Mouse (Mus musculus): Measurements from ENCODE around the gene Olfr373. TPM values are rescaled to one million over a fixed set of nuclear protein-coding genes. Genes with fewer than 3 reads are reported as not detected.

Gene Olfr373
- polyA plus RNA-seq, 1 experiment: not detected

DNA sequence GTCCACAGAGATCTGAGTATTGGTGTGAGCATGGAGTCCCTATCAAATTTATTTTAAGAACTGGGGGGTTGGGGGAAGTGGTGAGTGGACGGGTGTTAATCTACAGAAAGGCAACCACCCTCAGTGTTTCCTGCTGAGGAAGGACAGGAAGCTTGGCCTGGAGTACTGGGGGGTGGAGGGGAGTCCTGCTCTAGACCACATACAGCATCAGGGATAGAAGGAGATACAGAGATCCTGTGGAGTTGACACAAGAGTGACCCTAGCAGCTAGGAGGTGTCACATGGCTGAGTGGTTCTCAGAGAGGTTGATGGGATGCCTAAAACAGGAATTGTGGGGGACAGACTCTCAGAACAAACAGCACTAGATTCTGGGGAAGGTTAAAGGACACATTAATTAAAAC, 50.5 kb downstream of the Olfr373 start:
- no peak for DNase-seq (ENCODE audit: low read depth)

DNA sequence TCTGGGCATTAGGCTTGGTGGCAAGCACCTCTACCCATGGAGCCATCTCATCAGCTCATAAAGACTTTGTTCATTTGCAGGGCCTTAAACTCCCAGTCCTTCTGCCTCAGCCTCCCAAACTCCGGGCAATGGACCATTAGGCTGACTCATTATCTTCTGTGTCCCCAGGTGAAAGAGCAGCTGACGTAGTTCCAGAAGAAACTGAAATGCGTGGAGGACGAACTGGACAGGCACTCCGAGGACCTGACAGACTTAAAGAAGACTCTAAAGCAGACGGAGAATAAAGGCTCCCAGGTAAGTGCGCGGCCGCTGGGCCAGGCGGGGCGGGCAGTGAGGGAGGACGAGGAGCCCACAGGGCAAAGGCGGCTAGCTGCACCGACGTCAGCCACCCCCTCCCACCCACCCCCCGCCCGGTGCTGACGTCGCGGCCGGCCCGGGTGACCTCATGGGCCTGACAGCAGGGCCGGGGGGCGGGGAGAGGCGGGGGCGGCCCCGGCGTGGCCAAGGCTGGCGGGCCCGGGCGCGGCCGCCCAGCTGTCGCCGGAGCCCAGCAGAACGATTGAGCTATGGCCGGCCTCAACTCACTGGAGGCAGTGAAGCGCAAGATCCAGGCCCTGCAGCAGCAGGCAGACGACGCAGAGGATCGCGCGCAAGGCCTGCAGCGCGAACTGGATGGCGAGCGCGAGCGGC, 51.9 kb downstream of the Olfr373 start, which contains the start of gene Tpm4:
Gene Tpm4, plus strand, starts transcription at position 220 of the 690 bp plus-strand sequence.
- no peak for DNase-seq (ENCODE audit: low read depth)

DNA sequence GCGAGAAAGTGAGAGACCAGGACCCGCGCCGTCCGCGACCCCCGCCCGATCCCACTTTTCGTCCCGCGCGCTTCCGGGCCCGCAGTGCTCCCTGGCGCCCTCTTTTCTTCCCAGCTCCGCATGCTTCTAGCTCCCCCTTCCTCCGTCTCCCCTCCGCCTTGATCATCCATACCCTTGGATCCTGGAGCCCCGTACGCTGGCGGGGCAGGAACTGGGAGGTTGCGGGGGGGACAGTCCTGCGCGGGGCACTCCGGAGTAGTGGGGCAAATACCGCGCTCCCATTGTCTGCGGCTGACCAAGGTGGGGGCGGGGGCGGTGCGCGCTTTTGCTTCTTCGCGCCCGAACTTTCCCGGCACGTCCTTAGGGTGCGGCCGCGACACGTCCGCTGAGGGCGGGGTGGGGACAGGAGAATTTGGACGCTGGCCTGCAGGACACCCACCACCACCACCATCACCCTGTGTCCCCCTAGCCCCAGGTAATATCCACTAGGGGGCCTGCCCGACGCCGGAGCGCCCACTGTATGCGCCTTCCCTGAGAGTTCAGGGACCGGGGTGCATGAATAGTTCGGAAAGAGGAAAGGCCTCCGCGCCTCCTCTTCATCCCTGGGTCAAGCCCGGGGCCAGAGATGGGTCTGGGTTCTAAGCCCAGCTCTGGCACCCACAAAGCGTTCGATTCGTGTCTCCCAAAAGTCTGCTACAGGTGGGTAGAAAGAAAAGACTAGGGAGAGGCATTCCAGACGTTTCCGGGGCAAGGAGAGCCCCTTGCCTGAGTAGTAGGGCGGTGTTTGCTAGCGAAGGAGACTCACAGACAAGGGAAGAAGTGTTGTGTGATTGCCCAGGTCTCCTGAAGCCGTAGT, 52.7 kb downstream of the Olfr373 start:
- no peak for DNase-seq (ENCODE audit: low read depth)

DNA sequence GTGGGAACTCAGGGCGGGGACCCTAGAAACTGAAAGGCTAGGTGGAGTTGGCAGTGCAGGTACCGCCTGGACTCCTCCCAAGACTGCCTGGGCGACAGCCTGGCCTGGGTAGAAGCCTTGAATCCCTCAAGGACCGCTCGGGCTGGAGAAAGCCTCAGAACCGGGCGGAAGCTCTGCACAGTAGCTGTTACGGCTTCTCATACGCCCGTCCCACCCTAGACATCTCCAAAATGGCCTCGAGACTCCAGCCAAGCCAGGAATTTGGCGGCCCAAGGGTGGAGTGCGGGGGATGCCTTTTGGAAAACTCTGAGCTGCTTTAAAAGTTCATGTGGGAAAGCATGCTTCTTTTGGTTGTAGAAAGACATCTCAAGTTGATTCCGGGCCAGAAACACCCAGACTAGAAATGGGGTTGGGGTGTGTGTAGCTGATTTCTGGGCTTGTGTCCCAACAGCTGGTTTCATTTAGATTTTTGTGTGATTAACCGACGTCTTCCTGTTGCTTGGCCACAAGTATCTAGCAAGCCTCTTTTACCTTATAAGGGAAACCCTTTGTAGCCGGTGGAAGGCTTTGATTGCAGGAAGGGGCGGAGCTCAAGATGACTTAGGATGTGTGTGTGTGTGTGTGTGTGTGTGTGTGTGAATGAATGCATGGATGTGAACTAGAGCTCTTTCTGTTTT, 53.5 kb downstream of the Olfr373 start:
- DNase-seq (ENCODE audit: low read depth): no peak

DNA sequence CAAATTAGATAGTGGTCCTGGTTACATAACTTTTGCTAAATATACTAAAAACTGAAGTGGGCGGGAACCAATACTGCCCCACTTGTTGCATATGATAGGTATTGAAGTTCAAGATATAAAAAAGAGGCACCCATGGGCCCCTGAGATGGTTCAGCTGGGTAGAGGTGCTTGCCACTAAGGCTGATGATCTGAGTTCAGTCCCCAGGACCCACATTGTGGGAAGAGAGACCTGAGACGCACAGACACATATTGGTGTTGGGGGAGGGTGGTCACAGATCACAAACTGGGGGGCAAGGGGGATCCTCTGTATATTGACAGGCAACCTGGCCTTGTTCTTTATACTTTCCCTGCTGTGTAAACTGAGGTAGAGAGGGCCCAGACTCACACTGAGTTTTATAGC, 54.5 kb downstream of the Olfr373 start:
- no peak for DNase-seq (ENCODE audit: low read depth)

DNA sequence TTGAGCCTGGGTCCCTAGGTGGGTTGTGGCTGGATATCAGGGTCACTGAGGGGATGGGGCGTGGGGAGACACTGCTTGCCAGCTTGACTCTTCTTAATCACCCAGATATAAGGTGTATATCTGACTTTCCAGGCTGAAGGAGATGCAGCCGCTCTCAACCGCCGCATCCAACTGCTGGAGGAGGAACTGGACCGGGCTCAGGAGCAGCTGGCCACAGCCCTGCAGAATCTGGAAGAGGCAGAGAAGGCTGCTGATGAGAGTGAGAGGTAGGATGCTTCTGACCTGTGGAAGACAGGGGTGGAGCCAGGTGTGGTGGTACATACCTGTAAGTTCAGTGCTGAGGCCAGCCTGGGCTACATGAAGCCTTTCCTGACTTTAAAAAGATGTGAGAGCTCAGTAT, 55.5 kb downstream of the Olfr373 start:
- no peak for DNase-seq (ENCODE audit: low read depth)

DNA sequence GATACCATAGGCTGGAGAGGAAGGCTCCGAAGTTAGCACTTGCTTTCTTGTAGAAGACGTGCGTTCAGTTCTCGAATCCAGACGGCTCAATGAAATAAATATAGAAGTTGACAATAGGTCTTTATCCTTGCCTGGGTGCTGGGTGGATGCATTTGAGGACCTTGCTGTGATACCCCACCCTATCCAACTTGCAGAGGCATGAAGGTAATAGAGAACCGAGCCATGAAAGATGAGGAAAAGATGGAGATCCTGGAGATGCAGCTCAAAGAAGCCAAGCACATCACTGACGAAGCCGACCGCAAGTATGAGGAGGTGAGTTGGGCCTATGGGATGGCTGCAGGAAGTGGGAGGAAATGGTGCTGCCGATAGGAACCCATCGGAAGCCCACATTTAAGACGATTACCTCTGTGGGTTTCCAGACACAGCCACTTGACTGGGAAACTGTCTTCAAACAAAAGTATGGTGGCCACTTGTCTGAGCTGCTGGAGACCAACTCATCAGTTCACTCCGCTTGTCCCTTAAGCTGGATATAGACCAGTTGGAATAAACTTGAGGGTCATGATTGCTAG, 60.4 kb downstream of the Olfr373 start:
- no peak for DNase-seq (ENCODE audit: low read depth)

DNA sequence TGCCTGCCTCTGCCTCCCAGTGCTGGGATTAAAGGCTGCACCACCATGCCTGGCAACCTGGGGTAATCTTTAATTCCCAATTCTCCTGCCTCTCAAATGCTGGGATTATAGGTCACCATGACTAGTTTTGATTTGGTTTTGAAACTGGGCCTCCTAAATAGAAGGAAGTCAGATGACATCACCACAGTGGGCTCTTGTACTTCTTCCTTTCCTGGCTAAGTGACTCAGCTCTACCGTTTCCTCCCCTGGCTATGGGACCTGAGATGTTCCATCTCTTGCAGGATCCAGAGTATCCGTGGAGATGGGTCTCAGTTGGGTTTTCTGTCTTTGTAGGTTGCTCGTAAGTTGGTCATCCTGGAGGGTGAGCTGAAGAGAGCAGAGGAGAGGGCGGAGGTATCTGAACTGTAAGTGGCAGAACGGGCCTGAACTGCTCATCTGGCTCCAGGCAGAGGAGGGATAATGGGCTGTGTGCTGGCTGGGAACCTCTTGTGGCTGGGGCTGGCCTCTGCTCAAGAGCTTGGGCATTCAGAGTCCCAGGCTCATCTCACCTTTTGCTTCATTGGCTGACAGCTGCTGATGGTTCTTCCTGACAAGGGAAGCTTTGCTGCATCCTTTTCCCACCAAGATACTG, 61.5 kb downstream of the Olfr373 start:
- DNase-seq (ENCODE audit: low read depth): no peak

DNA sequence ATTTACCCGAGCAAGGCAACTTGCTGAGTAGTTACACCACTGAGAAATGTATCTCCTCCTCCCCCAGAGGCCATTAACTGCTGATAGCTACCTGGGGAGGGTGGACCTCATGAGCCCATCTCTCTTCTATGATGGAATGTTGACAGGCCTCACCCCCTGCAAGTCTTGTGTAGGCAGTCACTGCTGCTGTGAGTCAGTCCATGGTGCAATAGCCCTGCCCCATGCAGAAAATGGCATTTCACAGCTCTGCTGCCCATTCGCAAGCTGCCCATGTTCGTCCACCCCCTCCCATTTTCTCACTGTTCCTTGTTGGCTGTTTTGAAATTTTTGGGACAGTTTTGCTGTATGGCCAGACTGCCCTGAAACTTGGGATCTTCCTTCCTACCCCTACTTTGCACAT, 62.5 kb downstream of the Olfr373 start:
- no peak for DNase-seq (ENCODE audit: low read depth)

DNA sequence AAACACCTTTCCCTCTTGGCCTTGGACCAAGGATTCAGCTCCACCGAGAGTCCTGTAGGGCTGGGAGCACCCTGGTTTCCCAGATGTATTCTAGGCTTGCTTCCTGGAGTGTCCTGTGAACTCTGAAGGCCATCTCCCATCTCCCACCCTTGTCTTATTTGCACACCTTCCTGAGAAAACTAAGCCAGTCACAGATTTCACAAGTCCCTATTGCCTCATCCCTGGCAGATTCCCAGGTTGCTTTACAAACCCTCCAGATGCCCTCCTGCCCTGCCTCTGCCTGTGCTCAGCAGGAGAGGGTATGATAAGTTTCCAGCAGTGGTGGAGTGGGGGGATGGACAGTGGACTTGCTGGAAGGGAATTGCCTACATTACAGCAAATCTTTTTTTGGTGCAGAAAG, 63.1 kb downstream of the Olfr373 start:
- DNase-seq (ENCODE audit: low read depth): no peak

DNA sequence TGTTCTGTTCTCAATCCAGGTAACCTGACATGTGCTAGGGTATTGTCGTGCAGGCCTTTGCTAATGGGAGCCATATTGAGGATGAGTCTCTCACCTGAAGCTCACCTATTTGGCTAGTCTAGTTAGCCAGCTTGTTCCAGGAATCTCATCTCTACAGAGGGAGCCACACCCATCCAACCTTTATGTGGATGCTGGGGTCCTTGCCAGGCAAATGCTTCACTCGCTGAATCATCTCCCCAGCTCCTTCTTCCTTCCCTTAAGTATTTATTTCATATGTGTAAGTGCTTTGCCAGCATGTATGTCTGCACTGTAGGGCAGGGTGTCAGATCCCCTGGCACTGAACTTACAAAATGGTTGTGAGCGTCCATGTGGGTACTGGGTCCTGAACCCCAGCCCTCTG, 63.6 kb downstream of the Olfr373 start:
- DNase-seq (ENCODE audit: low read depth): no peak

DNA sequence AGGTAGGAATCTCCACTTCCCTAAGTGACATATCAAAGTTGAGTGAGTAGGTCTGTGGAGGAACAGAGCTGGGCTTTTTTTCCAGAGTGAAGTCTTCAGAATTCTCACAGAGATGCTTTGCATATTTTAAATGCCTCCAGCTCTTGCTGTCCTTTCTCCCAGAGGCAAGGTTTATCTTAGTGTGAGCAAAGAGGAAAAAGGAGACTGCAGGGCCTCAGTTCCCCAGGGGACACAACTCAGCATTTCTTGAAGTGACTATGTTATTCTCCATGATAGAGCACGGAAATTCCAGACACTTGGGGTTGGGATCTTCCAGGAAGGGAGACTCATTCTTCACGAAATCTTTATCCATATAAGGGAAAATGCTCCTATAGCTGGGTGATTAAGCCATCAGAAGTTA, 64.3 kb downstream of the Olfr373 start:
- no peak for DNase-seq (ENCODE audit: low read depth)

DNA sequence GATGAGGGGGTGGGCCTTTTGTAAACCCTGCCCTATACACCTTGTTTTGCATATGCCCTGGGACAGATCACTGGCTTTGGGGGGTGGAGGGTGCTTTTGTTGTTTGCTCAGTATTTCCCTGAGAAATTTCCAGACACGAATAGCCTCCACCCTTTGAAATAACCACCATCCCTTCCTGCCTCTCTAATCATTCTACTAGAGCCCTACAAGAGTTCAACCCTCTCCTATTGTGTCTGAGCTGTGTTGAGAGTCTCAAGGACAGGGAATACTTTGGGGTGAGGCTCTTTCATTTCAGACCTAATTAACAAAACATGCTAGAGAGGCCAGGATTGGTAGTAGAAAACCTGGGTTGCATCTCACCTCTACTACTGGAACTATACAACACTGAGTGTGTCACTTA, 66.1 kb downstream of the Olfr373 start:
- DNase-seq (ENCODE audit: low read depth): no peak

DNA sequence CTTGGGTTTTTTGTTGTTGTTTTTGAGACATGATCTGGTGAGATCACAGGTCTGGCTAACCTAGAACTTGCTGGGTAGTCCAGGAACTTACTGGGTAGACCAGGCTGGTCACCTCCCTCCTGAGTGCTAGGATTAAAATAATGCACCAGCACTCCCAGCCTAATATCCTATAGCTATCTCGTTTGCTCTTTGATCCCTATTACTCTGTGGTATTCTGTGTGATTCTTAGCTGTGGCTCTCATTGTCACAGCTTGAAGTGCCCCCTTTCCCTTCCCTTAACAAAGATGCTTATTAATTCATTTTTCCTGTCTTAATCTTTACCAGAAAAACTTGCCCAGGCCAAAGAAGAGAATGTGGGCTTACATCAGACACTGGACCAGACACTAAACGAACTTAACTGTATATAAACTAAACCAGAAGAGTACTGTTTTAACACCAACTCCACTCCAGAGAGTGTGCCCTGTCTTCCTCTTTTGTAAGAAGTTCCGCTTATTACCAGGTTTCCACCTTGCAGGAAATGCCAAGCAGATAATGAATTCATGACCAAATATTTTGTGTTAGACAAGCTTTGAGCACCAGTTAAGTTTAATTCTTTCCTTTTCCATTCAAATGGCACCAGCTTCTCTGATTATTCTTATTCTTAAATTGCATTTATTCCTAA, 68.6 kb downstream of the Olfr373 start:
- no peak for DNase-seq (ENCODE audit: low read depth)

Other genes starting within 250 kb of the Olfr373 start
- 0.95 and 1.3 TPM in 2 replicates for gene Zfp709, start 201.2 kb upstream of the Olfr373 start, polyA plus RNA-seq (2012; rRNA removed)
- 0.66 and 0.95 TPM in 2 replicates for gene Zfp882, start 174.6 kb upstream of the Olfr373 start, polyA plus RNA-seq (2012; rRNA removed)
- gene Zfp617, start 174.5 kb upstream of the Olfr373 start, polyA plus RNA-seq (2012; rRNA removed): 4.9 and 5.0 TPM in 2 replicates
- 5.3 and 6.2 TPM in 2 replicates for gene Zfp961, start 132.1 kb upstream of the Olfr373 start, polyA plus RNA-seq (2012; rRNA removed)
- gene Cyp4f18, start 73.6 kb upstream of the Olfr373 start, polyA plus RNA-seq (2012; rRNA removed): 4.8 and 6.2 TPM in 2 replicates
- gene Olfr372, start 42.0 kb upstream of the Olfr373 start, polyA plus RNA-seq (2012; rRNA removed): not detected in 2 replicates
- 0.01 TPM in 1 of 2 replicates, not detected in the other for gene Olfr374, start 23.9 kb downstream of the Olfr373 start, polyA plus RNA-seq (2012; rRNA removed)
- gene Tpm4, start 51.8 kb downstream of the Olfr373 start, polyA plus RNA-seq (2012; rRNA removed): 76.9 and 97.8 TPM in 2 replicates
- gene Rab8a, start 78.0 kb downstream of the Olfr373 start, polyA plus RNA-seq (2012; rRNA removed): 51.7 and 73.6 TPM in 2 replicates
- gene Hsh2d, start 106.5 kb downstream of the Olfr373 start, polyA plus RNA-seq (2012; rRNA removed): 0.16 and 0.35 TPM in 2 replicates
- 0.22 TPM in 1 of 2 replicates, not detected in the other for gene Cib3, start 129.7 kb downstream of the Olfr373 start, polyA plus RNA-seq (2012; rRNA removed)
- gene Gm11034, start 130.5 kb downstream of the Olfr373 start, polyA plus RNA-seq (2012; rRNA removed): not detected in 2 replicates
- gene Fam32a, start 136.6 kb downstream of the Olfr373 start, polyA plus RNA-seq (2012; rRNA removed): 50.0 and 55.2 TPM in 2 replicates
- gene Ap1m1, start 156.8 kb downstream of the Olfr373 start, polyA plus RNA-seq (2012; rRNA removed): 50.6 and 54.7 TPM in 2 replicates
- 1.1 and 5.1 TPM in 2 replicates for gene Gm10282, start 222.1 kb downstream of the Olfr373 start, polyA plus RNA-seq (2012; rRNA removed)
- gene Klf2, start 235.9 kb downstream of the Olfr373 start, polyA plus RNA-seq (2012; rRNA removed): 17.8 and 25.9 TPM in 2 replicates

Measured in gonadal fat pad, adult 2 months (tissue).